Mouse (Mus musculus): ENCODE data around the gene Tas2r144. TPM values are rescaled to one million over a fixed set of nuclear protein-coding genes. Genes with fewer than 3 reads are reported as not detected.

The Tas2r144 gene
- polyA plus RNA-seq, 1 experiment from 2014 or later: not detected

GRCm38 (mm10) chr6:42231191-42231590, 16.1 kb downstream of the Tas2r144 start:
- ATAC-seq (ENCODE audit: low FRiP score): no peak
- Histone ChIP-seq H3K9me3 (ENCODE audit: control insufficient read depth, low read length) (no peaks in the 10 kb centered on the region), H3K4me3 (ENCODE audit: low read depth, low read length) (no peak overlapping the region), H3K4me1 (replicated peaks; ENCODE audit: control insufficient read depth, insufficient read depth, low read length) (no peaks in the 10 kb centered on the region), H3K4me2 (replicated peaks; ENCODE audit: low read depth, low read length) (no peak overlapping the region), H3K27me3 (ENCODE audit: control insufficient read depth, insufficient read depth, low read length) (no peaks in the 10 kb centered on the region), H3K9ac (ENCODE audit: low read depth, low read length) (no peak overlapping the region), H3K27ac (ENCODE audit: low read depth, low read length) (no peak overlapping the region), H3K36me3 (ENCODE audit: control insufficient read depth, insufficient read depth, low read length) (no peaks in the 10 kb centered on the region)
- 90% methylated on average over 3 of the region's 3 CpGs for WGBS
- no peak for DNase-seq (ENCODE audit: low spot score)

- no peak for ATAC-seq (ENCODE audit: low FRiP score)
- H3K36me3 ChIP-seq (ENCODE audit: control insufficient read depth, insufficient read depth, low read length): no peaks in the 10 kb centered on the region
- no peak overlapping the region for H3K9ac ChIP-seq (ENCODE audit: low read depth, low read length)
- no peak overlapping the region for H3K4me2 ChIP-seq (replicated peaks; ENCODE audit: low read depth, low read length)
- no peak overlapping the region for H3K27ac ChIP-seq (ENCODE audit: low read depth, low read length)
- H3K9me3 ChIP-seq (ENCODE audit: control insufficient read depth, low read length): no peaks in the 10 kb centered on the region
- no peak for DNase-seq (ENCODE audit: low spot score)
- no peaks in the 10 kb centered on the region for H3K4me1 ChIP-seq (replicated peaks; ENCODE audit: control insufficient read depth, insufficient read depth, low read length)
- H3K27me3 ChIP-seq (ENCODE audit: control insufficient read depth, insufficient read depth, low read length): no peaks in the 10 kb centered on the region
- WGBS: 80% methylated on average over 6 of the region's 6 CpGs
- no peak overlapping the region for H3K4me3 ChIP-seq (ENCODE audit: low read depth, low read length)
Observed at GRCm38 (mm10) chr6:42237276-42237805, 22.2 kb downstream of the Tas2r144 start.

- Histone ChIP-seq H3K4me1 (replicated peaks; ENCODE audit: control insufficient read depth, insufficient read depth, low read length) (no peaks in the 10 kb centered on the region), H3K9me3 (ENCODE audit: control insufficient read depth, low read length) (no peaks in the 10 kb centered on the region), H3K27me3 (ENCODE audit: control insufficient read depth, insufficient read depth, low read length) (no peaks in the 10 kb centered on the region), H3K9ac (ENCODE audit: low read depth, low read length) (no peak overlapping the region), H3K4me2 (replicated peaks; ENCODE audit: low read depth, low read length) (no peak overlapping the region), H3K27ac (ENCODE audit: low read depth, low read length) (no peak overlapping the region), H3K4me3 (ENCODE audit: low read depth, low read length) (no peak overlapping the region), H3K36me3 (ENCODE audit: control insufficient read depth, insufficient read depth, low read length) (no peaks in the 10 kb centered on the region)
- no peak for DNase-seq (ENCODE audit: low spot score)
- 73% methylated on average over 6 of the region's 6 CpGs for WGBS
- ATAC-seq (ENCODE audit: low FRiP score): no peak
Observed at GRCm38 (mm10) chr6:42241311-42242045, 26.4 kb downstream of the Tas2r144 start.

- peak within 1 kb of the TSS; percentile 24; the same call in 1 of the 2 replicates for H3K9ac ChIP-seq (ENCODE audit: low read depth, low read length)
- peak within 1 kb of the TSS; percentile 39 for H3K4me3 ChIP-seq (ENCODE audit: low read depth, low read length)
- H3K9me3 ChIP-seq (ENCODE audit: control insufficient read depth, low read length): no peaks in the 10 kb centered on the region
- H3K36me3 ChIP-seq (ENCODE audit: control insufficient read depth, insufficient read depth, low read length): no peaks in the 10 kb centered on the region
- peak; percentile 87 for DNase-seq (ENCODE audit: low spot score)
- no peaks in the 10 kb centered on the region for H3K4me1 ChIP-seq (replicated peaks; ENCODE audit: control insufficient read depth, insufficient read depth, low read length)
- H3K27me3 ChIP-seq (ENCODE audit: control insufficient read depth, insufficient read depth, low read length): no peaks in the 10 kb centered on the region
- peak within 1 kb of the TSS; percentile 64 for H3K4me2 ChIP-seq (replicated peaks; ENCODE audit: low read depth, low read length)
- H3K27ac ChIP-seq (ENCODE audit: low read depth, low read length): no peak within 1 kb of the TSS
- 2% methylated on average over 28 of the region's 28 CpGs for WGBS
- ATAC-seq (ENCODE audit: low FRiP score): peak; percentile 99
Observed at GRCm38 (mm10) chr6:42245711-42246353, 30.7 kb downstream of the Tas2r144 start, which contains the start of gene Gstk1. TSS of gene Gstk1 (plus strand) at chr6:42245935.

GRCm38 (mm10) chr6:42247173-42247572, 32.0 kb downstream of the Tas2r144 start:
- 4% methylated on average over 8 of the region's 8 CpGs for WGBS
- ATAC-seq (ENCODE audit: low FRiP score) (peak; percentile 15; the same call in 1 of the 2 replicates), DNase-seq (ENCODE audit: low spot score) (no peak)
- no peak overlapping the region; the same call in 1 of the 2 replicates for H3K4me2 ChIP-seq (replicated peaks; ENCODE audit: low read depth, low read length)
- H3K9ac ChIP-seq (ENCODE audit: low read depth, low read length): no peak overlapping the region
- H3K9me3 ChIP-seq (ENCODE audit: control insufficient read depth, low read length): no peaks in the 10 kb centered on the region
- H3K4me3 ChIP-seq (ENCODE audit: low read depth, low read length): no peak overlapping the region
- no peaks in the 10 kb centered on the region for H3K4me1 ChIP-seq (replicated peaks; ENCODE audit: control insufficient read depth, insufficient read depth, low read length)
- H3K27me3 ChIP-seq (ENCODE audit: control insufficient read depth, insufficient read depth, low read length): no peaks in the 10 kb centered on the region
- no peaks in the 10 kb centered on the region for H3K36me3 ChIP-seq (ENCODE audit: control insufficient read depth, insufficient read depth, low read length)
- H3K27ac ChIP-seq (ENCODE audit: low read depth, low read length): no peak overlapping the region

- Histone ChIP-seq H3K4me3 (ENCODE audit: low read depth, low read length) (no peak overlapping the region), H3K27me3 (ENCODE audit: control insufficient read depth, insufficient read depth, low read length) (no peaks in the 10 kb centered on the region), H3K27ac (ENCODE audit: low read depth, low read length) (no peak overlapping the region), H3K4me1 (replicated peaks; ENCODE audit: control insufficient read depth, insufficient read depth, low read length) (no peaks in the 10 kb centered on the region), H3K36me3 (ENCODE audit: control insufficient read depth, insufficient read depth, low read length) (no peaks in the 10 kb centered on the region), H3K9me3 (ENCODE audit: control insufficient read depth, low read length) (no peaks in the 10 kb centered on the region), H3K9ac (ENCODE audit: low read depth, low read length) (no peak overlapping the region), H3K4me2 (replicated peaks; ENCODE audit: low read depth, low read length) (no peak overlapping the region)
- ATAC-seq (ENCODE audit: low FRiP score) (no peak), DNase-seq (ENCODE audit: low spot score) (no peak)
- 89% methylated on average over 1 of the region's 1 CpGs for WGBS
Observed at GRCm38 (mm10) chr6:42247981-42248380, 32.9 kb downstream of the Tas2r144 start.

- no peaks in the 10 kb centered on the region for H3K9me3 ChIP-seq (ENCODE audit: control insufficient read depth, low read length)
- no peak for DNase-seq (ENCODE audit: low spot score)
- H3K4me1 ChIP-seq (replicated peaks; ENCODE audit: control insufficient read depth, insufficient read depth, low read length): no peaks in the 10 kb centered on the region
- no peak overlapping the region for H3K4me2 ChIP-seq (replicated peaks; ENCODE audit: low read depth, low read length)
- H3K27me3 ChIP-seq (ENCODE audit: control insufficient read depth, insufficient read depth, low read length): no peaks in the 10 kb centered on the region
- no peak overlapping the region for H3K4me3 ChIP-seq (ENCODE audit: low read depth, low read length)
- no peaks in the 10 kb centered on the region for H3K36me3 ChIP-seq (ENCODE audit: control insufficient read depth, insufficient read depth, low read length)
- no peak overlapping the region for H3K9ac ChIP-seq (ENCODE audit: low read depth, low read length)
- no peak overlapping the region for H3K27ac ChIP-seq (ENCODE audit: low read depth, low read length)
- no peak for ATAC-seq (ENCODE audit: low FRiP score)
- WGBS: 84% methylated on average over 4 of the region's 4 CpGs
Observed at GRCm38 (mm10) chr6:42251791-42252190, 36.7 kb downstream of the Tas2r144 start.

- H3K27me3 ChIP-seq (ENCODE audit: control insufficient read depth, insufficient read depth, low read length): no peaks in the 10 kb centered on the region
- H3K4me3 ChIP-seq (ENCODE audit: low read depth, low read length): no peak overlapping the region
- H3K36me3 ChIP-seq (ENCODE audit: control insufficient read depth, insufficient read depth, low read length): no peaks in the 10 kb centered on the region
- H3K4me1 ChIP-seq (replicated peaks; ENCODE audit: control insufficient read depth, insufficient read depth, low read length): no peaks in the 10 kb centered on the region
- DNase-seq (ENCODE audit: low spot score) (no peak), ATAC-seq (ENCODE audit: low FRiP score) (no peak)
- H3K9ac ChIP-seq (ENCODE audit: low read depth, low read length): no peak overlapping the region
- H3K9me3 ChIP-seq (ENCODE audit: control insufficient read depth, low read length): no peaks in the 10 kb centered on the region
- no peak overlapping the region for H3K27ac ChIP-seq (ENCODE audit: low read depth, low read length)
- H3K4me2 ChIP-seq (replicated peaks; ENCODE audit: low read depth, low read length): no peak overlapping the region
- 89% methylated on average over 2 of the region's 2 CpGs for WGBS
Observed at GRCm38 (mm10) chr6:42253103-42253502, 38.0 kb downstream of the Tas2r144 start.
